Mouse (Mus musculus) bone marrow macrophage, adult 2 months (primary cell): Measurements from ENCODE around the gene Oasl1. TPM values are rescaled to one million over a fixed set of nuclear protein-coding genes. Genes with fewer than 3 reads are reported as not detected.

Experiments
- H3K27ac ChIP-seq: 2 replicates; pipeline ENCODE4 v1.5.1; 2012; ENCODE audit warnings: low read depth, low read length; ENCODE audit not compliant: insufficient read depth
- H3K4me1 ChIP-seq: 2 replicates; pipeline ENCODE4 v1.6.1; 2012; ENCODE audit warnings: low read length; ENCODE audit not compliant: control insufficient read depth, insufficient read depth
- H3K4me3 ChIP-seq: 2 replicates; pipeline ENCODE4 v1.5.1; 2012; ENCODE audit warnings: mild to moderate bottlenecking, low read length, moderate library complexity; ENCODE audit not compliant: insufficient read depth
- CTCF ChIP-seq: IDR thresholded peaks from 2 replicates; pipeline ENCODE4 v1.5.1; 2012; ENCODE audit warnings: low read depth, mild to moderate bottlenecking, low read length, moderate library complexity
- POLR2A ChIP-seq: IDR thresholded peaks from 2 replicates; pipeline ENCODE4 v1.6.1; 2012; ENCODE audit warnings: mild to moderate bottlenecking, low read depth, low read length, borderline replicate concordance
- polyA plus RNA-seq: library from polyadenylated mRNA; stranded (reverse); fragments of >200 nt; gene quantifications from 2 replicates; pipeline ENCODE4 v1.2.4, GENCODE M21; 2012; ENCODE audit not compliant: missing spikeins, insufficient read depth, insufficient read length

Gene Oasl1
- polyA plus RNA-seq, 1 experiment = 13.1 TPM

- Histone ChIP-seq H3K4me3 (no peak overlapping the region), H3K4me1 (peaks cover 7% of the 10 kb centered on the region; the same call in 1 of the 2 replicates), H3K27ac (no peak overlapping the region)
- TF ChIP-seq POLR2A = no peak
- no peak for TF ChIP-seq CTCF
Observed at GRCm38 (mm10) chr5:114964967-114965898, 42.2 kb downstream of the Oasl1 start.

- Histone ChIP-seq H3K4me3 (no peak overlapping the region), H3K4me1 (peaks cover 7% of the 10 kb centered on the region; the same call in 1 of the 2 replicates), H3K27ac (no peak overlapping the region)
- TF ChIP-seq CTCF = no peak
- TF ChIP-seq POLR2A = no peak
Observed at GRCm38 (mm10) chr5:114967523-114968268, 44.7 kb downstream of the Oasl1 start.

GRCm38 (mm10) chr5:114968651-114969050 is 45.6 kb downstream of the Oasl1 start:
- H3K27ac ChIP-seq = no peak overlapping the region
- TF ChIP-seq POLR2A (no peak), CTCF (no peak)
- peaks cover 7% of the 10 kb centered on the region; the same call in 1 of the 2 replicates for H3K4me1 ChIP-seq
- no peak overlapping the region for H3K4me3 ChIP-seq

GRCm38 (mm10) chr5:114969064-114969463 is 46.0 kb downstream of the Oasl1 start:
- H3K4me3 ChIP-seq = no peak overlapping the region
- TF ChIP-seq POLR2A (no peak), CTCF (no peak)
- peaks cover 7% of the 10 kb centered on the region; the same call in 1 of the 2 replicates for H3K4me1 ChIP-seq
- no peak overlapping the region for H3K27ac ChIP-seq

GRCm38 (mm10) chr5:114969609-114970215 is 46.7 kb downstream of the Oasl1 start:
- peaks cover 7% of the 10 kb centered on the region; the same call in 1 of the 2 replicates for H3K4me1 ChIP-seq
- no peak overlapping the region for H3K4me3 ChIP-seq
- H3K27ac ChIP-seq = no peak overlapping the region
- TF ChIP-seq POLR2A (no peak), CTCF (no peak)

GRCm38 (mm10) chr5:114970824-114971227 is 47.8 kb downstream of the Oasl1 start, which contains the start of gene Hnf1a:
Gene Hnf1a (minus strand): TSS chr5:114971094.
- no peak within 1 kb of the TSS for H3K27ac ChIP-seq
- H3K4me1 ChIP-seq = no peaks in the 10 kb centered on the region; the same call in 1 of the 2 replicates
- no peak within 1 kb of the TSS for H3K4me3 ChIP-seq
- TF ChIP-seq CTCF (no peak), POLR2A (no peak)

GRCm38 (mm10) chr5:114972201-114972600 is 49.2 kb downstream of the Oasl1 start:
- H3K4me3 ChIP-seq = no peak overlapping the region
- TF ChIP-seq CTCF (no peak), POLR2A (no peak)
- H3K27ac ChIP-seq = no peak overlapping the region
- H3K4me1 ChIP-seq = no peaks in the 10 kb centered on the region

- Histone ChIP-seq H3K4me3 (no peak overlapping the region), H3K27ac (no peak overlapping the region), H3K4me1 (no peaks in the 10 kb centered on the region)
- TF ChIP-seq POLR2A = no peak
- no peak for TF ChIP-seq CTCF
Observed at GRCm38 (mm10) chr5:114973131-114973530, 50.1 kb downstream of the Oasl1 start.

- Histone ChIP-seq H3K27ac (no peak overlapping the region), H3K4me1 (no peaks in the 10 kb centered on the region), H3K4me3 (no peak overlapping the region)
- TF ChIP-seq POLR2A (no peak), CTCF (no peak)
Observed at GRCm38 (mm10) chr5:114976935-114977334, 53.9 kb downstream of the Oasl1 start.

- no peak overlapping the region for H3K4me3 ChIP-seq
- no peak for TF ChIP-seq POLR2A
- TF ChIP-seq CTCF = no peak
- no peaks in the 10 kb centered on the region for H3K4me1 ChIP-seq
- no peak overlapping the region for H3K27ac ChIP-seq
Observed at GRCm38 (mm10) chr5:114978473-114978872, 55.4 kb downstream of the Oasl1 start.
